Mouse (Mus musculus): ENCODE measurements at regions not wholly inside any gene's neighbourhood (a gene's known extent, or its start where the extent isn't known, plus 50 kb on each side); places are given as distances from the start of the nearest gene placed in this dataset.

GRCm38 (mm10) chr6:107280348-107280747 lies 249.2 kb upstream of the Lrrn1 start:
- Histone ChIP-seq H3K27ac (no peak overlapping the region), H3K9ac (ENCODE audit: low read depth, low read length) (no peak overlapping the region), H3K4me1 (replicated peaks; ENCODE audit: insufficient read depth, low read length) (no peaks in the 10 kb centered on the region), H3K4me3 (replicated peaks; ENCODE audit: low read depth, low read length) (no peak overlapping the region), H3K4me2 (ENCODE audit: low read length) (no peak overlapping the region), H3K9me3 (replicated peaks; ENCODE audit: low read length) (no peaks in the 10 kb centered on the region), H3K27me3 (ENCODE audit: insufficient read depth, low read length) (no peaks in the 10 kb centered on the region), H3K36me3 (ENCODE audit: insufficient read depth, low read length) (no peaks in the 10 kb centered on the region)
- DNase-seq (ENCODE audit: low spot score) (no peak), ATAC-seq (replicated peaks; ENCODE audit: low FRiP score, low read depth) (no peak)
- TF ChIP-seq CTCF (IDR thresholded peaks at IDR 0.05; ENCODE audit: low read depth): no peak
- WGBS: 91% methylated on average over 15 of the region's 15 CpGs

- no peak overlapping the region for H3K4me3 ChIP-seq (replicated peaks; ENCODE audit: low read depth, low read length)
- 77% methylated on average over 3 of the region's 3 CpGs for WGBS
- no peak overlapping the region for H3K4me2 ChIP-seq (ENCODE audit: low read length)
- DNase-seq (ENCODE audit: low spot score): no peak
- no peaks in the 10 kb centered on the region for H3K36me3 ChIP-seq (ENCODE audit: insufficient read depth, low read length)
- no peak for TF ChIP-seq CTCF (IDR thresholded peaks at IDR 0.05; ENCODE audit: low read depth)
- no peak overlapping the region for H3K27ac ChIP-seq
- H3K4me1 ChIP-seq (replicated peaks; ENCODE audit: insufficient read depth, low read length): no peaks in the 10 kb centered on the region
- H3K9ac ChIP-seq (ENCODE audit: low read depth, low read length): no peak overlapping the region
- H3K27me3 ChIP-seq (ENCODE audit: insufficient read depth, low read length): no peaks in the 10 kb centered on the region
- ATAC-seq (replicated peaks; ENCODE audit: low FRiP score, low read depth): no peak
- no peaks in the 10 kb centered on the region for H3K9me3 ChIP-seq (replicated peaks; ENCODE audit: low read length)
Measured at GRCm38 (mm10) chr6:107290850-107291249, 238.7 kb upstream of the Lrrn1 start.

- Histone ChIP-seq H3K4me2 (ENCODE audit: low read length) (no peak overlapping the region), H3K27ac (no peak overlapping the region), H3K4me3 (replicated peaks; ENCODE audit: low read depth, low read length) (no peak overlapping the region), H3K9ac (ENCODE audit: low read depth, low read length) (no peak overlapping the region), H3K27me3 (ENCODE audit: insufficient read depth, low read length) (no peaks in the 10 kb centered on the region), H3K4me1 (replicated peaks; ENCODE audit: insufficient read depth, low read length) (no peaks in the 10 kb centered on the region), H3K36me3 (ENCODE audit: insufficient read depth, low read length) (no peaks in the 10 kb centered on the region), H3K9me3 (replicated peaks; ENCODE audit: low read length) (no peaks in the 10 kb centered on the region)
- no peak for TF ChIP-seq CTCF (IDR thresholded peaks at IDR 0.05; ENCODE audit: low read depth)
- no peak for DNase-seq (ENCODE audit: low spot score)
- 73% methylated on average over 1 of the region's 1 CpGs for WGBS
- ATAC-seq (replicated peaks; ENCODE audit: low FRiP score, low read depth): no peak
Measured at GRCm38 (mm10) chr6:107303676-107304369, 225.7 kb upstream of the Lrrn1 start.

- TF ChIP-seq CTCF (IDR thresholded peaks at IDR 0.05; ENCODE audit: low read depth): no peak
- DNase-seq (ENCODE audit: low spot score): no peak
- WGBS: 85% methylated on average over 1 of the region's 1 CpGs
Measured at GRCm38 (mm10) chr6:107319565-107319964, 210.0 kb upstream of the Lrrn1 start.

GRCm38 (mm10) chr6:107350503-107350902 lies 179.1 kb upstream of the Lrrn1 start:
- H3K9ac ChIP-seq (ENCODE audit: low read depth, low read length): no peak overlapping the region
- DNase-seq (ENCODE audit: low spot score): no peak
- H3K4me2 ChIP-seq (ENCODE audit: low read length): no peak overlapping the region

More at GRCm38 (mm10) chr6:107319565-107319964, 210.0 kb upstream of the Lrrn1 start:
- H3K4me2 ChIP-seq (ENCODE audit: low read length): no peak overlapping the region
- no peaks in the 10 kb centered on the region for H3K9me3 ChIP-seq (replicated peaks; ENCODE audit: low read length)
- H3K9ac ChIP-seq (ENCODE audit: low read depth, low read length): no peak overlapping the region
- H3K4me3 ChIP-seq (replicated peaks; ENCODE audit: low read depth, low read length): no peak overlapping the region
- no peaks in the 10 kb centered on the region for H3K27me3 ChIP-seq (ENCODE audit: insufficient read depth, low read length)
- ATAC-seq (replicated peaks; ENCODE audit: low FRiP score, low read depth): no peak
- no peaks in the 10 kb centered on the region for H3K36me3 ChIP-seq (ENCODE audit: insufficient read depth, low read length)
- no peak overlapping the region for H3K27ac ChIP-seq
- H3K4me1 ChIP-seq (replicated peaks; ENCODE audit: insufficient read depth, low read length): no peaks in the 10 kb centered on the region

GRCm38 (mm10) chr6:107375274-107375673 lies 154.3 kb upstream of the Lrrn1 start:
- H3K27ac ChIP-seq: no peak overlapping the region
- no peaks in the 10 kb centered on the region for H3K27me3 ChIP-seq (ENCODE audit: insufficient read depth, low read length)
- no peak overlapping the region for H3K4me2 ChIP-seq (ENCODE audit: low read length)
- H3K9ac ChIP-seq (ENCODE audit: low read depth, low read length): no peak overlapping the region
- H3K36me3 ChIP-seq (ENCODE audit: insufficient read depth, low read length): no peaks in the 10 kb centered on the region
- H3K4me3 ChIP-seq (replicated peaks; ENCODE audit: low read depth, low read length): no peak overlapping the region
- TF ChIP-seq CTCF (IDR thresholded peaks at IDR 0.05; ENCODE audit: low read depth): no peak
- ATAC-seq (replicated peaks; ENCODE audit: low FRiP score, low read depth) (no peak), DNase-seq (ENCODE audit: low spot score) (no peak)
- no peaks in the 10 kb centered on the region for H3K9me3 ChIP-seq (replicated peaks; ENCODE audit: low read length)
- no peaks in the 10 kb centered on the region for H3K4me1 ChIP-seq (replicated peaks; ENCODE audit: insufficient read depth, low read length)

More at GRCm38 (mm10) chr6:107350503-107350902, 179.1 kb upstream of the Lrrn1 start:
- H3K9me3 ChIP-seq (replicated peaks; ENCODE audit: low read length): no peaks in the 10 kb centered on the region
- no peak overlapping the region for H3K4me3 ChIP-seq (replicated peaks; ENCODE audit: low read depth, low read length)
- H3K27me3 ChIP-seq (ENCODE audit: insufficient read depth, low read length): no peaks in the 10 kb centered on the region
- no peak overlapping the region for H3K27ac ChIP-seq
- H3K36me3 ChIP-seq (ENCODE audit: insufficient read depth, low read length): no peaks in the 10 kb centered on the region
- WGBS: 72% methylated on average over 4 of the region's 4 CpGs
- no peak for ATAC-seq (replicated peaks; ENCODE audit: low FRiP score, low read depth)
- no peaks in the 10 kb centered on the region for H3K4me1 ChIP-seq (replicated peaks; ENCODE audit: insufficient read depth, low read length)
- TF ChIP-seq CTCF (IDR thresholded peaks at IDR 0.05; ENCODE audit: low read depth): no peak

GRCm38 (mm10) chr6:107378489-107378888 lies 151.1 kb upstream of the Lrrn1 start:
- Histone ChIP-seq H3K4me2 (ENCODE audit: low read length) (no peak overlapping the region), H3K4me1 (replicated peaks; ENCODE audit: insufficient read depth, low read length) (no peaks in the 10 kb centered on the region), H3K36me3 (ENCODE audit: insufficient read depth, low read length) (no peaks in the 10 kb centered on the region), H3K27ac (no peak overlapping the region), H3K4me3 (replicated peaks; ENCODE audit: low read depth, low read length) (no peak overlapping the region), H3K27me3 (ENCODE audit: insufficient read depth, low read length) (no peaks in the 10 kb centered on the region), H3K9ac (ENCODE audit: low read depth, low read length) (no peak overlapping the region), H3K9me3 (replicated peaks; ENCODE audit: low read length) (no peaks in the 10 kb centered on the region)
- no peak for DNase-seq (ENCODE audit: low spot score)
- no peak for TF ChIP-seq CTCF (IDR thresholded peaks at IDR 0.05; ENCODE audit: low read depth)
- no peak for ATAC-seq (replicated peaks; ENCODE audit: low FRiP score, low read depth)
- 91% methylated on average over 1 of the region's 1 CpGs for WGBS

Data from kidney, postnatal 0 days (tissue).